Mouse (Mus musculus) thymus, adult 18-20 months (tissue): ENCODE data around the gene Etv6.

Experiments
- DNase-seq, 2 experiments: peaks; one replicate each; pipeline ENCODE4 v3.0.0; 2022; ENCODE audit warnings: mixed read lengths in 2 of 2

The Etv6 gene

DNA sequence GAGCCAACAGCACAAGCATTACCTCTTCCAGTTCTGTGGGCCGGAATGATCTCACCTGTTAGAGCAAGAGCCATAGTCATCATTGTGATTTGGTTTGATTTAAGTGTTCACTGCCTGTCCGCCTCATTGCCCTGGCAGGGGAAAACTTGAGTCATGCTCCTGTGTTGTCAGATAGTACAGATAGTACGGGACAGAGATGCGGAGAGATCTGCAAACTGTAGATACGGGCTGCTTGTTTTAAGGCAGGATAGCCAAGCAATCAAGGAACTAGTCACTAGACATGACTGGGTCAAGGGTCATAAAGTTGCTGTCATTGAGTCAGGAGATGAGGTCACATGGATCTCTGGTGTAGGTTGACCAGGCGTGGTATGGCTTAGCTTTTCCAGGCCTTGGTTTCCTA is 182.2 kb downstream of the Etv6 start:
- no peak for DNase-seq

DNA sequence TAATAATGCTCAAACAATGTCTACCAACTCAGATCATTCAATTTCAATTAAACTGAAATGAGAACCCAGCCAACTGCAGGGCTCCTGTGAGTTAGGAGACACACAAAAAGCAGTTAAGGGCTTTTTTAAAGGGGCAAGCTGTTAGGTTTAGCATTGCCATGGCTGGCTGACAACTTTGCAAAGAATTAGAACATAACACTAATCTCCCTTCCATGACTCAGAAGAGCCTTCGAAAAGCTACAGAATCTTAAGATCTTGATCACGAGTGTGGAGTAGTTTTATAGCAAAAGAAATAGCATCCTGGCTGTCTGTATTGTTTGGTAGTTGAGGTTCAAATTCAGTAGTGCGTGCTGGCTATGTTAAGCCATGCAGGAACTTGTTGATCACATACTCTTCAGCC is 182.9 kb downstream of the Etv6 start:
- DNase-seq: no peak

DNA sequence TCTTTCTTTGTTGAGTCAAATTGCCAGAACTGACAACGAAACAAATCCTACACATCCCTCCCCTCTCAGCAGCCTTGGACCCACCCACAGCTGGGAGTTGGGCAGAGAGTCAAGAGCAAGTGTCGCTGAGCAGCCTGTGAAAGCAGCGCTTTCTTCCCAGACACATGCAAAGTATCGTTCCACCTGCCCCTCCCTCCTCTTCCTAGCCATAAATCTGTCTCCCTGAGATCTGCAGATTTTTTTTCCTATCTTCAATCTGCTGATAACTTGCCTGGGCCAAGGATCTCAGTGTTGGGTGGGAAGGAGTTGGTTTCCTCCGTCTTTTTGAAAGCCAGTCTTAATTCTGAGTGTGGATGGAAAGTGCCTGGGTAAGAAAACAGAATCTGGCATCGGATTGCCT is 183.9 kb downstream of the Etv6 start:
- DNase-seq: no peak

DNA sequence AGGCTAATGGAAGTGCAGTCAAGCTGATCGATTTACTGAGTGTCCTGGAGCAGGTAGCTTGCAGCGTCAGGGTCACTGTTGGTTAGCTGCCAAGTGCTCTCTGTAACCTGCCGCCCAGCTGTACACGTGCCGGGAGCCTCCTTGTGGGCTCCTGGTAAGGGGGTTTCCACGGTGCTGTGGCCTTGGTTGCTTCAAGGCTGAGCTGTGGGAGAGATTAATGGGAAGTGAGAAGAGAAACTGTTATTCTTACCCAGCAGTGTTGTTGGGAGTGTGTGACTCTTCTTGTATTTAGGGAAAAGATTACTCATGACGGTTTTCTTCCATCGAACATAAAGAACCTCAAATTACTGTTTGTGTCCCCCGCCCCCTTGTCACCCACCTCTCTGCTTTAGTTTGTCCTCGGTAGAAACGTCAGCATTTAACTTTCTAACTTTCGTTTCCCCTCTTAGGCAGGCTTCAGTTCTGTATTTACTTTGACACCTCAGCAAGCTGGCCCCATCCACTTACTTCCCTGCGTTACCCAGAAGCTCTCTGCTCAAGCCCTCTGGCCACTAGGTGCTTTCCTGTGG is 184.8 kb downstream of the Etv6 start:
- no peak for DNase-seq

DNA sequence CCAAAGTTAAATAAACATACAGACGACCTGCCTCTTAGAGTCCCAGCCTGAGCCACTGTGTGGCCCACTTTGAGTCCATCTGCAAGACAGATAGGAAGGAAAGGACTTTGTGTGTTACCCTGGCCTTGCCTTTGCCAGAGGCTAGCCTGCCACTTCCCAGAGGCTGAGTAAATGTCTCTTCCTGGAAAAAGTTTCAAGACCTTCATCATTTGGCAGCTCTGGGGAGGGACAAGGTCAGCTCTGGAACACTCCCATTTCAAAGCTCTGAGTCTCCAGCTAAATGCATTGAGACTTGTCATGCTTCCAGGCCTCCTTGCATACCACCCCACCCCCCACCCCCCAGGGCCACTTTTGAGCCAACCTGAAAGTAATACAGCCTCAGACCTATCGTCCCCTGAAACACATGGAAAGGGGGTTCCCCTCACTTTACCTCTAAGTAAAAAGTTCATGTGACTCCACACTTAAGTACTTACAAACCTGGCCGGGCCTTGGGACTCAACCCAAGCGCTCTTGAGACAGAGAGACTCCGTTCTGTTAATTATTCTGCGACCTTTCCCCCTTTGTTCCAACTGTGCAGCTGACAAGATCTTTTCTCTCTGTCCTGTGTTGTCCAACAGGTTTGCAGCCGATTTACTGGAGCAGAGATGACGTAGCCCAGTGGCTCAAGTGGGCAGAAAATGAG is 186.9 kb downstream of the Etv6 start:
- DNase-seq: no peak

DNA sequence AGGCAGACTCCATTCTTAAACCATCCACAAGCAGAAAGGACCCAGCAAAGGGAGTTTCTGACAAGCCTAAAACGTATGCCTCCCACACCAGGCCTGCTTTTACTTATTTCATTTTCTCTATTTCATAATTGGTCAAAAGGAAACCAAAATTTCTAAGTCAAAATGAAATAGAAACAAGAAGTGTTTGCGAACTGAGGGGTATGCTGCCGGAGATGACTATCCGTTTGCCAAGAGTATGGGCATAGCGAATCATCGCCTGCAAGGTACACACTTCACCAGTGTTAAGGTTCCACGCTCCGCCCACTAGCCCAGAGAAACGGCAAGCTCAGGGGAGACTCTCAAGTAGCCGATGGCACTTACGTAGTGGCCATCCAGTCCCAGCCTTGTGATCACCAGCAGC is 190.1 kb downstream of the Etv6 start:
- no peak for DNase-seq

DNA sequence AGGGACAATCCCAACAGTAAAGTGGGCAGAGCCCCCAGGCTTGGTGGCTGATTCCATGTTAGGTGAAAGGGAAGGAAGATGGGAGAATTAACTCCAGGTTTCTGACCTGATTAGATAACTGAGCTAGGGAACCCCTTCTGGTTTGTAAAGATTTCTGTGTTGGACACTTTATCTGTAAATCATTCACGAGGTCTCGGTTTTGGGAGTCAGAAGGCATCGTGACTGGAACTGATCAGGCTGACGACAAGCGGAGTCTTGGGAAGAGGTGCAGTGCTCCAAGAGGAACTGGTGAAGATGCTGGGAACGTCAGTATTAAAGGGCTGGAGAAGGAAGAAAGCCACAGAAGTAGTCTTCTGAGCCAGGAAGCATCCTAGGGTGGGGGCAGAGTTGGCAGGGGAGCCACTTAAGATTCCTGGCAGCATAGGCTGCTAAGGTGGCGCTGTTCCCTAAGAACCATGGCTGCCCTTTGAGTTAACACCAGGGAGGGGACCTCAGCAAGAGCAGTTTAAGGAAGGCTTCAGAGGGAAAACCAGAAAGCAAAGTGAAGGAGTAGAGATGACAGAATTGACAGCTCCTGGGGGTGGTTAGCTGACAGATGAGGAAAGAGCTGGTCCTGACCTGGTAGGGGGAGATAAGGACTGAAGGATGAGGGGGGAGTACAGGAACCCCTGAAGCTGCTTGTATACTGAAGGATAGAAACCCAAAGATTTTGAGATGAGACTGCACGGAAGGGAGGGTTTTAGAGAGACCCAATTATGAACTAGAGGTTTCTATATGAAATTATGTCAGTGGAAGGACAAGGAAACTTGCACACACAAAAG is 191.1 kb downstream of the Etv6 start:
- no peak for DNase-seq

DNA sequence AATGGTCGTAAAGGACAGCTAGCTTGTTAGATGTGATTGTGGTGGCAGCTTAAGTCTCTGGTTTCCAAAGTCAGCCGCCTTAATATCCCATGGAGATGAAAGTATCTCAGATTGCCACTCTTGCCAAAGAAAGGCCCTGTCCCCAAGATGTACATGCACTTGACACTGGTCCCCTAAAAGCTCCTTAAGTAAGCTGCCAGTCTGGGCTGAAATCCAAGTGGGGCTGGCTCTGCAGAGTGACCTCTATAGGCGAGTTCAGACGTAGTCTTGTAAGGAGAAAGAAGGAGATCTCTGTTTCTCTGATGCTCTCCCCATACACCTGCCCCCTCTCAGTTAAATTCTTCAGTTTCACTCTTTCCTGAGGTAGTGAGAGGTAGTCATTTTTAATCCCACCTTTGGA is 200.8 kb downstream of the Etv6 start:
- no peak for DNase-seq

DNA sequence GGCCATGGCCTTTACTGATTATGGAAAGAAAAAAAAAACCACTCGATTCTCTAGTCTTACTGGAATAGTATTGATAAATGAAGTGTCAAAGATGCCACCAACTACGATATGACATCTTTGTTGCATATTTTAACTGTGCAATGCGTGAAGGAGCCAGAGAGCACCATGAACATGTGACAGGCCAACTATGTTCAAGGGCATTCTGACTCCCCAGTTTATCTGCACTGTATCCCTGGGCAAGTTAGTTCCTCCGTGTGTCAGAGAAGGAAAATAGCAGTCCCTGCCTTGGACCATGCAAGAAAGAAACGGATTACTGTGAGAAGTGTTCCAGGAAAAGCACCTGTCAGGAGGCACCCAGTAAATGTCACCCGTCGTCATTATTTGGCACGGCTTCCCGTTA is 203.0 kb downstream of the Etv6 start:
- no peak for DNase-seq

DNA sequence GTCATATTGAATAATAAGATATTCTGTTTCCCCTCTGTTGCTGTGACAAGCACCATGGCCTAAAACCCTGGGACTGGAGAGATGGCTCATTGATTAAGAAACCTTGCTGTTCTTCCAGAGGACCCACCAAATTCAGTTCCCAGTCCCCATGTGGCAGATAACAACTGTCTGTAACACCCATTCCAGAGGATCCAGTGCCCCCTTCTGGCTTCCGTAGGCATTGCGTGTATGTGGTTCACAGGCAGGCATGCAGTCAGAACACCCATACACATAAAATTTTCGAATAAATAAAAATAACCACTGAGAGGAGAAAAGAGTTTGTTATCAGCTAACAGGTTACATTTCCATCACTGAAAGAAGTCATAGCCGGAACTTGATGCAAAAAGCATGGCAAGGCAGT is 205.5 kb downstream of the Etv6 start:
- DNase-seq: no peak

DNA sequence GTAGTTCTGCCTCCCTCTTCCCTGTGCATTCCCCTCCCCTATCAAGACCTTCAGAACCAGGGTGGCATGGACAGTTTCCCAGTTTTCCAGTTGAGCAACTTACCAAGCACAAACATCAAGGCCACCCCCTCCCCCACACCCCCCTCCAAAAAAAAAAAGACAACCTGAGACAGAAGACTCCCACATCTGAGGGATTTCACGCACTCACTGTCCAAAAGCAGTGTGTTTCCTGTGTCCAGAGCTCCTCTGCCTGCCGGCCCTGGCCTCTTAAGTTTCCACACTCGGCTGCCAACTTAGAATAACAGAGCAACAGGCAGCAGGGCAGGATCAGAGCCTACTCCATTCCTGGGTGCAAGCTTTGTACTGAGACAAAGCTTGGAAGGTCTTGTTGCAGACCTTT is 207.6 kb downstream of the Etv6 start:
- DNase-seq: no peak

DNA sequence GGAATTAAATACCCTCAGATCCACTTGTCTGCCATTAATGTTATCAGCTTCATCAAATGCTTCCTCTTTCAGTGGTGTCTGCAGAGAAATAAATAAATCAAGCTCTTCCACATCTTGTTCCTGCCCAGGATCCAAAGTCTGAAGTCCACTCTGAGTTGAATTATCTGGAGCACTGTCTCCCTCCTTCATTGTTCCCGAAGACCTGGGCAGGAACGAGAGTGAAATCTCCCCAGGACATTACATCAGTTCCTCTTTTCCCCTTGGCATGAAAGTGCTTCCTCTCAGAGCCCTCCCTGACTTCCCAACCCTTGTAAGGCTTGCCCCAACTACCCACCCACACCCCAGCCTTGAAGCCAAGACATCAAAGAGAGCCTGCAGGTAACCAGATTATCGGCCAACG is 208.0 kb downstream of the Etv6 start:
- DNase-seq: no peak

DNA sequence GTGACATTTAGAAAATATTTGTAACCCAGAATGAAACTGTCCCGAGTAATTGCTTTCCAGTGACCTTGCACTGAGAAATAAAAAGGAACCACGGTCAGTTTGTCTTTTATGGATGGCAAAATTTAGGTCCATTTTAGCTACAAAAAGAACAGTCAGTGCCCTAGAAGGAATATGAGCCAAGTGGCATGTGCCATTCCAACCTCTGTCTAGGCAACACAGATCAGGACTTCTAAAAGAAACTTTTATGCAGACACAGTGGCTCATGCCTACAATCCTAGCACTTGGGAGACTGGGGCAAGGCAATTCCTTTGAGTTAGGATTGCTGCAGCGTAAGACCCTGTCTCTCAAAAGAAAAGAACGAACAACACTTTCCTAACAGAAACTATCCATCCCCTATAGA is 208.6 kb downstream of the Etv6 start:
- no peak for DNase-seq

DNA sequence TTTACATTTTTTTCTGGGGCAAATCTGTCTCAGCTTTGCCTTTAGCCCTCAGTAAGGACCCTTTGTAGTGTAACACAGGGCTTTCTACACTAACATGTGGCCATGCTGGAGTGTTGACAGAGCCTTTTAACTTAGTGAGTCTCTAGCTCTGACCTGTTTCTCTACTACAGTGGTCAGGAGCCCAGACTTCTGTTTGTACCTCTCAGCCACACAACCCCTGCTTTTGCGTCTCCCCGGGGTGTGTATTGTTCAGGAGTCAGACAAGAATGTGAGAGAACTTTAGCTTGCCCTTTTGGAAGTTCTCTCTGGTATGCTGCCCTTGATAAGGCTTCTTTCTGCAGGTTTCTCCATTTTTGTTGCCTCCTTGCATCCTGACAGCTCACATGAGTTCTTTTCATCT is 210.6 kb downstream of the Etv6 start:
- no peak for DNase-seq

DNA sequence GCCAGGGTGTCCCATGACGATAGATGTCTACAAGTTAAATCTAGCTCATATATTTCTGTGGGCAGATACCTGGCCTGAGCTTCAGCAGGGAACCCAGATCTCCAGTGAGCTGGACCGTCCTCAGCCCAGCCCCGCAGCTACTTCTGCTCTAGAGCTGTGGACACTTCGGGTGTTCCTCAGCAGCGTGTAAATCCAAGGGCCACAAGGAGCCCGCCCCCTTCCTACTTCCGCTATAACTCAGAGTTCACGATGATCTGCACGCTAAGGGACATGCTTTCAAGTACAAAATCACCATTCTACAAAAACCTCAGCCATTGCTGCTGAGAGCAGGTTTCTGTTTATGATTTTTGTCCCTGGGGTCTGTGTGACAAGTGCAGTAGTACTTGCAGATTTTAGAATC is 211.8 kb downstream of the Etv6 start:
- no peak for DNase-seq

DNA sequence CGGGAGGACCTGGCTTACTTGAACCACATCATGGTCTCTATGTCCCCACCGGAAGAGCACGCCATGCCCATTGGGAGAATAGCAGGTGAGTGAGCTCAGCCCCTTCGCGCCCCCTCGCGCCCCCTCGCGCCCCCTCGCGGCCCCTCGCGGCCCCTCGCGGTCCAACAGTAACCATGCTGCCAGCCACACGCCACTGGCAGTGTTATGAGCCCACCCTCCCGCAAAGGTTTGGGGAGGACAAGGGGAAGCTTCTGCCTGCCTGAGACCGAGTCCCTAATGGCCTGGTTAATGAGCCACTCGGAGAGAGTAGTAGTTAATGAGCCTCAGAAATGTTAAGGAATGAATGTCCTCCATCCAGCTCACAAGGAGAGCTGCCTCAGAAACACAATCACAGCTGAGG is 213.2 kb downstream of the Etv6 start:
- DNase-seq: no peak

DNA sequence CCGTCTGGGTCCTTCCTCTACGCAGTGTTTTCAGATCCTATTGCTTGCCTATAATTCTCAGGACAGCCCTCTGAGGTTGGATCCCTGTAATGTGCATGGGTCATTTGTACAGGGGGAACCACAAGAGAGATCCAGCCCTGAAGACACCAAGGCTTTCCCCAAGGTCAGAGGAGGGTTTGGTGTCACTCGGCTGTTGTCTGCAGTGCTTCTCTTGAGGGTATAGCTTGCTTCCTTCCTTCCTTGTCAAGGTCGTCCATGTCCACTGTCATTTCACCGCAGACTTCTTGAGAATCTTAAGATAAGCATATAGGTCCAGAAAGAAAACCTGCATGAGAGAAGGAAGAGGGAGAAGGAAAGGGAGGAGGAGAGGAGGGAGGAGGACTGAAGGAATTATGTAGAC is 215.3 kb downstream of the Etv6 start:
- no peak for DNase-seq

DNA sequence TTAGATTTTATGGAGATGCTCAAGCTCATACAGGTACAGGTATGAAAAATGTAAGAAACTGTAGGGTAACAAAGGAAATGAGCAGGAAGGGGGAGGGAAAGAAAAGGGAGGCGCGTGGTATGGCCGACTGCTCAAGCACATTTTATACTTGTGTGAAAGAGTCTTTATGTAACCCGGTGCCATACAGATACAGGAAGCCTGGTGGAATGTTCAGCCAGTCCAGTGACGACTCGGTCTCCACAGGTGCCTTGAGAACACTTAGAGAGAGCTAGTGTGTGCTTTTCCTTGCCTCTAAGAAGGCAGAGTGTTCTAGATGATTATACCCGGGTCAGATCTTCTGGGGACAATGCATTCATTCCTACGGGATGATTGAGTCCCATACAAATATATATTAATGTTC is 215.9 kb downstream of the Etv6 start:
- DNase-seq: no peak

DNA sequence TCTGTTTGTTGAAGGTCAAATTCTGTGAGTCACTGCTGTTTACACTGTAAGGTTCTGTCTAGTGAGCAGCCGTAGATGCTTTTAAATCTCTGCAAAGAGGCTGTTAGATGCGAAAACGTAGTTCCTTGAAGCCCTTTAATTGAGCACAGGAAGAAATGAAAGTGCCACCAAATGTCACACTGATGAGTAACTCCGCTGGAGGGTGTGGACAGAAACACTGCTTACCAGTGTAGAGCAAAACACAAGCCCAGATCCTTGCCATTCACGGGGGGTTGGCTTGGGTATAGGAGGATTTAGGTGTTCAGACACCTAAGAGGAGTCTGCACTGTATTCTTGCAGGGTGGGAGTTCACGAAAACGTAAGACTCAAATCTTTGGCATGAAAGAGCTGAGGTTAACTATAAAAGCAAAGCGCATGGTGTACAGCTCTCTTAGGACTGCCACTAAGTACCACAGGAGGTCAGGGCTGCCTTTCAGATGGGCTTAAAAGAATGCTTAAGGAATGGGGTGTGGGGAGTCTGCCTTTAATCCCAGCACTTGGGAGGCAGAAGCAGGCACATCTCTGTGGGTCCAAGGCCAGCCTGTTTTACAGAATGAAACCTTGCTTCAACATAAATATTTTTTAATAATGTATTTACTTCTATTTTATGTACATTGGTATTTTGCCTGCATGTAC is 216.7 kb downstream of the Etv6 start:
- no peak for DNase-seq

DNA sequence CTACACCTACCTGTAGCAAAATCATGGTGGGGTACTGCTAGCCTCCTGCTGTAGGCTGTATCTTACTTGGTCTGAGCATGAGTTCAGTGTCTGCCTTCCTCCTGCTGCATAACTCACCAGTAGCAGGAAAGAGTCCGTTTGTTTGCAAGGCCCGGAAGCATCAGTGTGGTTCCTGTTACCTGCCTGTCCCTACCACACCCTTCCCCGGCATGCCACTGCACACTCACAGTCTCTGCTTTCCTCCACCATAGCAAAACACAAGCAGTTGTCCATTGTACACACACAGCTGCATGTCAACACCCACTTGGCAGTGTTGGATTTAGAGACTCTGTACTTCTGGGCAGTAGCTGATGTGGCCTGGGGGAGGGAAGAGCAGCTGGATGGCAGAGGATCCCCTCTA is 220.9 kb downstream of the Etv6 start:
- no peak for DNase-seq

DNA sequence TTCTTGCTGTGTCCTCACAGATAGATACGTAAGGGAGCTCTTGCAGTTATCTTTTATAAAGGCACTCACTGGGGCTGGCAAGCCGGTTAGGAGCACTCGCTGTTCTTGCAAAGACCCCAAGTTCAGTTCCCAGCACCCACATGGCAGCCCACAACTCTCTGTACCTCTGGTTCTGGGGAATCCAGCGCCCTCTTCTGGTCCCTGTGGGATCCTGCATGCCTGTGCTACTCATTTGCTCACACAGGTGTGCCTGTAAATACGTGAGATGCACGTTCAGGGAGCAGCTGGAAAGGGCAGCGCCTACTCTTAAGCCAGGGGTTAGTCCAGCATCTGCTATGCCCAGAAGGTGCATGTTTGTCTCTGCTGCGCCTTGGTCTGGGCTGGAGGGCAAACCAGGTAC is 224.4 kb downstream of the Etv6 start:
- DNase-seq: no peak

DNA sequence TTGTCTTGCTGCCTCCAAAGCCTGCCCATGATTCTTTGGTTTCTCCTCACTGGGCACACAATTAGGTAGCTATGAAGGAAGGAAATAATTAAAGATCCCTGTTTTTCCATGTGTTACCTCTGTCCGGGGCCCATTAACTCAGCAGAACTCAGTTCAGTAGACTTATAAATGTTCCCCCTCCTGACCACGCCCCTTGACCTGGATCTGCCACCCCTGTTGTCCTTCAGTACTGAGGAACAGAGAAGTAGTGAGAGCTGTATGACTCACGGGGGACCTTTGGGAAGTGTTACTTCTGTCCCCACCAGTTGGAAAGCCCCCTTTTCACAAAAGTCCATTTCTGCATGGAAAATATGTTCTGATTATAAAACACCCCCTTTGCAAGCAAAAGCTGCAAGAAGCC is 226.4 kb downstream of the Etv6 start:
- DNase-seq: no peak

DNA sequence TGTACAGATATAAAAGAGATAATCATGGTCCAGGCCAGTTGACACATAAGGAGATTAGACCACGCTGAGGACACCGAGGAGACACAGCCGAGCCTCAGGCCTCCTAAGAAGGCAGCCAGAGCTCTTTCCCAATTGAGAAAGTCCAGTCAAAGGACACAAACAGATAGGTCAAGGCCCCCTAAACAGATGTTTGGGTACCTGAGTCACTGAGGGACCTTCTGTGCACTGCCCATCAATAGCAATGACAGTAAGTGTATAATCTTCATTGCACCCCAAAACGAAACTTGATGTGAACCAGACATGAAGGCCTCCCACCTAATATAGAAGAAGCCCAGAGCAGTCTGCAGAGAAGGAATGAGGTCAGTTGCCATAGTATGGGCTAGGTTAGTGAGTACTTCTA is 226.9 kb downstream of the Etv6 start:
- DNase-seq: no peak
